Mouse (Mus musculus) lung, postnatal 36 days (tissue): ENCODE results near the gene Mgat4c.
"Not testable (repeated sequence)": the region's sequence is repeated elsewhere in the genome, so short reads cannot be mapped to it uniquely, and the experiment has no call there.

Source experiments
- DNase-seq: peaks from one replicate; pipeline ENCODE4 v3.0.0; 2022; ENCODE audit warnings: mixed read lengths

Gene Mgat4c

GRCm38 (mm10) chr10:102155853-102156252 is 474.6 kb downstream of the Mgat4c start:
- no peak for DNase-seq

DNA sequence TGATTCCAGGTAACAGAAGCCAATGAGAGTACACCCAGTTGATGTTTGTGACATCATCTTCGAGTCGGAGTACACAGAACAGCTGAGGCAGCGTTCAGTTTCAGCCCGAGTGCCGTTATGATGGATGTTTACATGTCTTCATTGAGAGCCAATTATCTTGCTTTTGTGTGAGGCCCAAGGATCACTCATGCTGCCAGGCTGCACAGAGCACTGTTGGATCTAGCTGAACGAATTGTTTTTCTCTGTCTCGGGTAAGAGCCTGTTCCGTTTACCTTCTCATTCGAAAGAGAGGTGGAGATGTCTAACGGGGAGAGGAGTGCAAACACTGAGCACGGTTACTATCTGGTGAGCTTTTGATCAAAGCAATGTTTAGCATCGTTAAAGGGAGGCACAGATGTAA is 477.5 kb downstream of the Mgat4c start:
- DNase-seq: no peak

- DNase-seq: no peak
Observed at GRCm38 (mm10) chr10:102184726-102185125, 503.4 kb downstream of the Mgat4c start.

DNA sequence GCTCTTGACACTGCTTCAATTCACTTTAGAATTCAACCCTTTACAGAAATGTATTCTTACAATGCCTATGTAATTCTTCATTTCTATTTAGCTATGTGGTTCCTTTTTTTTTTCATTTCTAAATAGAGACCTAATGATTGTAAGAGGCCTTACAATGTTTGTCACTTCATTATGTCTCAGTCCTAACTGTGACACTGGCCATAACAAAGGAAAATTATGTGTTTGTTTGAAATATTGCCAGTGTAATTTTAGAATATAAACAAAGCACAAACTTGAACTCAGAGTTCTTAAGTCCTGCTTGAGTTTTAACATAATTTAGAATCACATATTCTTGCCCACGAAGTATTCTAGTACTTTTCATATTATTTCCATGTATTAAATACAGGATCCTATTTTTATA is 510.4 kb downstream of the Mgat4c start:
- no peak for DNase-seq

DNA sequence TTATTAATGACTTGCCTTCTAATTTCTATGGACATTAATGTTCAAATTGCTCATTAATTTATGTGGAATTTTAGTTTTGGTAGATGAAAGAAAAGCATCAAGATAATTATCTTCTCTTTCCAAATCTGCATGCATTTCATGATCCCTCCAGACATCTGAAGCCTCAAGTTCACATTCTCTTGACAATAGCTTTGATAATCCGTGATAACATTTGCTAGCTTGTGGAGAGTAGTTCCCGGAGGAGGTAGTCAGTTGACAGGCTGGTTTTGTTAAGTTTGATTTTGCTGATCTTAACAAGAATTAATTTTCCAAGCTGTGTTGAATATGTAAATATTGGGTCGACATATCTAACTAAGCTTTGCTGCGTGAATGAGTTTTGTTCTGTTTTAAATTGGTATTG is 515.6 kb downstream of the Mgat4c start:
- no peak for DNase-seq

DNA sequence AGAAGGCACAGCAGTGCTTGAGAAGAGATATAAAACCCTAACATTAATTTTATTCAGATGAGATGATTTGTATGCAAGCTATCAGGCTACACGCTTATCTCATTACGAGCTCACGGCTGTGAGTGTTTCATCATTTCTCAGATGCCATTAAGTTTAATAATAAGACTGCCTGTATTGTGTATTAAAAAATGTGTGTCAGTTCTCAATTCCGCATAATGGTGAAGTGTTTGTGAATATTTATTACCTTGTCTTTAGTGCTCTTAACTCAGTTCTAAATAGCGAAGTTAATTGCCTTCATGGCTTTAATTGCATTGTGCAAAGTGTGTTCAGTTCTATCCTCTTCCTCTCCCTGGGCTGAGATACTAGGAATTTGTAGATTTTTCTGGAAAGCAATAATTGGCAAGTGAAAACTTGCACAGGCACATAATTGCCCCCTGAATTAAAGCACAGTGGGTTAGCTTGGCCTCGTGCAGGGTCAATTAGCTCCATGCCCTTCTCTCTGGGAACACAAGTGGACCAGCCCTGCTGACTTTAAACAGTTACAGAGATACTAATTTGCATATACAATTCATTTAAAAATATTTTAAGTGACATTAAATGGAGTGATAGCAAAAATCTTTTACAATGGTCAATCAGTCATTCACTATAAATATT is 557.4 kb downstream of the Mgat4c start:
- no peak for DNase-seq

DNA sequence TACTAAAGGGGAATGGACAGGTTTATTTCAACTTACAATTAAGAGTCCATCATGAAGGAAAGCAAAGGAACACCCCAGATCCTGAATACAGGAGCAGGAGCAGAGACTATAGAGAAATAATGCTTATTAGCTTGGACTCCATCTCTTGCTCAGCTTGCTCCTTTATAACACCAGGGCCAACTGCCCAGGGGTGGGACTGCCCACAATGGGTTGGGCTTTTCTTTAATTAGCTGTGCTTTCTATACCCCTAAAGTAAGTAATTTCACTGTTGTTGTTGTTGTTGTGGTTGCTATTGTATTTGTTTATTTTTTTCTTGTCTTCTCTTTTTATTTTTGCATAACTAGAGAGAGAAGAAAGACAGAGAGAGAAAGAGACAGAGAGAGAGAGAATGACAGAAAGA is 562.6 kb downstream of the Mgat4c start:
- DNase-seq: no peak

DNA sequence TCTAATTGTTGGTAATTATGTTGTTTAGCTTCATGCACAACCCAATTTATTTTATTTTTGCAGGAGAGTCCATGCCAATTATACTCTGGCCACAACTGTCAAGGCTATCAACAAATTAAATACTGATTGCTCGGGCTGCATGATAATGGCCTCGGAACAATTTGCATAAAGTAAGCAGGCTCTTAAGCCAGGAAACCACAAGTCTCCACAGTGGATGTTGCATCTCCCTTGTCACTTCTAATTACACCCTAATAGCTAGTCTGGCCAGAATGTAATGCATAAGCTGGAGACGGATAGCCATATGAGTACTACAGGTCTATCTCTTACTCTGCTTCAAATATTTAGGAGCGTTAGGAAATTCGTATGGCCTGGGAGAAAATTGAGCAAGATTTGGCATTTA is 563.3 kb downstream of the Mgat4c start:
- DNase-seq: no peak

DNA sequence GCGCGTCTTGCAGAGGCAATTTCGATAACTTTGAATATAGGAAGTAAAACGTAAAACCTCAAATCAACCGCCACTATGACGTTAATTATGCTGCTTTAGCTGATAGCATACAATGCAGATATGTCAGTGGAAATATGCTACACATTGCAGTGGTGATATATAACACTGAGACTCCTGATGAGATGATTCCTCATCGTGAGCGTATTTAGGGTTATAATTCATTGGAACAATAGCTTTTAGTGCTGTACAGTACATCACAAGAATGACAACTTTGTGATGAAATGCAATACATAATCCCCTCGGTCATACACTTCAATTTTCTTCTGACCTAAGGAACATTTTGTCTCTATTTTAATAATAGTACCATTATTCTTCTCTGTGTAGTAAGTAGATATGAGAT is 564.0 kb downstream of the Mgat4c start:
- DNase-seq: no peak

- DNase-seq: no peak
Observed at GRCm38 (mm10) chr10:102308892-102309479, 627.7 kb downstream of the Mgat4c start.

DNA sequence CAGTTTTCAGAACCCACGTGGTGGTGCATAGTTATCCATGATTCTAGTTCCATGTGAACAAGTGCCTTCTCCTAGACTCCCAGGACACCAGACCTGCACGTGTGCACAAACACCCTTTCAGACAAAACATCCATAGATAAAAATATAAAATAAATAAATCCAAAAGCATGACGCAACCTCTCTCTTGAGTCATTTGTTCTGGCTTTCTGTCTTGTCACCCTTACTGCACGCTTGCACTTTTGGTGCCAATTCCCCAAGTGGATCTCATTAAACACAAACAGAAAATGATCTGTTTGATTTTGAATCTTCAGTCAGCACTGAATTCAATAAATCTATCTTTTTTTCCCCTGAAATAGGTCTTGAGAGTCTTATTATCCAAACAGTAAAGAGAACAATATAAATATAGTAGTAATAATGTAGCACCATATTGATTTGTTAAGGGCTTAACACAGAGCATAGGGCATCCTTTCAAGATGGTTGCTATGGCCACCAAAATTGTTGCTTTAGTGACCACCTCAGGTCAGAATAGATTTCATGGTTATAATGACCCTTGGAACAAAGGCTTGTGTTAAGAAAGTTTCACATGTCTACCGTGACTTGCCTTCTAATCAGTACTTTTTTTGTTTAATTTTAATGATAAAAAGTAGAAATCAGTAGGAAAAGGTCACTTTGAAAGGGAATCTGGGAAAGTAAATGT is 684.5 kb downstream of the Mgat4c start:
- no peak for DNase-seq

DNA sequence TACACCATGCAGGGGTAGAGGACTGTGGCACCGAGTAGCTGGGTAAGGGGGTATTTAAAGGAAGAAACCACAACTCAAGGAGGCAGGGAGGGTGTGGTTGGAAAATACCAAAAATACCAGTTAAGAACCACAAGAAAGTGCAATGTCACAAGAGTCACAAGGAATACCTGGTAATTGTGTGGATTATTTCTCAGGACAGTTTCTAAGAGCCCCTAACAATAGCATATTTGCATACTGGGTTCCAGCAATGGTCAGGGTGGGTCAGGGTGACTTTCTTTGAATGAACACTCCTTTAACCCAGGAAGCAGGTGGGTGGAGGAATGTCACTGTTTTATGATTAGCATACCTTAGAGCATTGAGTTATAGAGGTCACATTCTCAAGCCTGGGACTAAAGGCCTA is 689.3 kb downstream of the Mgat4c start:
- no peak for DNase-seq

GRCm38 (mm10) chr10:102372111-102372510 is 690.8 kb downstream of the Mgat4c start:
- no peak for DNase-seq

DNA sequence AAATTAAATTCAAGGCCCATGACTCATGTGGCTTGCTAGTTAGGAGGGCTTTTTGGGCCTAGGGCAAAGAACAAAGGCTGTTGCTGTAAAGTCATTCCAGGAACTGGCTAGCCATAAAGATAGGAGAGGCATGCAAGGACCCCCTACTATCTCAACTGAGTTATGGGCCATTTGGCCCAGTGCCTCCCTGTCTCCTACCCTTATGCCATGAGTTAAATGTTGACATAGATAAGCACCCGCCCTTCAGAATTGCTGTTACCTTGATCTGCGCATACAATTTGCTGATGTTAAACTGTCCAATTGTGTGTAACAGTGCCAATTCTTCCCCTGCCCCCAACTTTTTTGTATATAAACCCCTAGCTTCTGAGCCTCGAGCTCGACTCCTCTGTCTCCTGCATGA is 692.8 kb downstream of the Mgat4c start:
- no peak for DNase-seq

DNA sequence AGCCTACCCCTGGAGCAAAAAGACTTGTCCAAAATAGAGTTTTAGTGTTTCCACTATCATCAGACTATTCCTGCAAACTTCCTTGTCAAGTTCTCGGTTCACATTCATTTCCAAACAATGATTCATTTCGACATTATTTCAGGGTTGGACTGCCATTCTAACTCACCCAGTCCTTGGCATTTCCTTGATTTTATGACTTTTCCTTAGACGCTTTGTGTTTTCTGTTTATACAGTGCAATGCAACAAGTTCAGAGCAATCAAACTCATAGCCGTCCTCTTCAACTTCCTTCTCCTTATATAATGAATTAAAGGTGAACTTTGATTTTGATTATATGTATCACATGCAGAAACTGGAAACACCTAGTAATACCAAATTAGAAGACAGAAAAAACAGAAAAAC is 696.1 kb downstream of the Mgat4c start:
- DNase-seq: no peak

DNA sequence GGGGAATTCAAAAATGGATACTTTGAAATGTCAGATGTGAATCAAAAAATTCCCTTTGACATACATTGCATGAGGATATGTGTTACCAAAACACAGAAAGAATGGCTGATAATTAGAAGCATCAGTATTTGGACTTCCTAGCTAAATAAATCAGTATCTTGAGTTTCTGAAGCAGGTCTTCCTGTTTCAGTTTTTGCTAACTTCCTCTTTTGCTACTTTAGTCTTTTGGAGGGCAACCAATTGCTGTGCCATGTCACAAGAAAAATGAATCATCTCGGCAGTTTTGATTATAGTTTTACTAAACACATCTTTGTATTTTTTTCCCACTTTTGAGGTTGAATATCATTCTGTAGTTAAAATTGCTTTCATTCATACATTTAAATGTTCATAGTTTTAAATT is 707.9 kb downstream of the Mgat4c start:
- no peak for DNase-seq

DNA sequence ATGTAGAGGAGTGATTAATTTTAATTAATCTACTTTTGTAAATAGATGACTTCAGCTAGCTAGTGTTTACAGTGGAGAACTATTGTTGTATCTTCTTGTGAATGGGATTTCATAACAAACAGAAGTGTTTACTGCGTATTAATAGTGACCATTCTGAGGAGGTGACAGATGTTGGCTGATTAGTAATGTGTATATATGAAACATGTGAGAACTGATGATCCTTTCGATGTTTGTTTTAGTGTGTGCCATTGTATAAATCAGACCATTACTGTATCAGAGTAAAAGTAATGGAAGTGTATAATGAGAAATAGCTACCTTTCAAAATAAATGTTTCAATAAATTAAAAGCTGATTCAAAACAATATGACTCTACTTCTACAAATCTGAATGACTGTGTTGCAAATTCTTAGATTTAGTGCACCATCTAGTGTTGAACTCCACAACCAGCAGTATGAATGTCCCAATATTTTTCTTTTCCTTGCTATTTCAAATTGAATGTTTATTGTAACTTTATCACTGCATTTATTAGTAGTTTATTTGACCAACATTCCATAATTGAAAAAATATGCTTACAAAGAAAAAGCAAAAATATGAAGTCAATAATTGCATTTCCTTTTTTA is 736.5 kb downstream of the Mgat4c start:
- no peak for DNase-seq

DNA sequence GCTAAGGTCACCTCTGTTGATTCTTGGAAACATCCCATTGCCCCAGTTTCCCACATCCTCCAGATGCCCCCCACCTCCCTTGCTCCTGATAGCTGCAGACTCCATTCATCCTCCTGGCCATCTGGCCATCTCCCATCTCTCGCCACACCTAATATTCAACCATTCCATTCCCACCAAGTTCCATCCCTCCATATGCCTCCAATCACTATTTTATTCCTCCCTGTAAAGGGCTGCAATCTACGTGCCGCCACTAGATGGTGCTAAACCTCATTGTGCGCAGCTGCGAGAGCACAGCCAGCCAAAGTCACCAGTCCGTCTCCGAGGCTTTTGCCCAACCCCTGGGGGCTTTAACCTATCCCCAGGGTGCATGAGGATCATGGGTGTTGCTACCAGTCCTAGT is 753.8 kb downstream of the Mgat4c start:
- peak; percentile 39 for DNase-seq

GRCm38 (mm10) chr10:102435467-102435866 is 754.2 kb downstream of the Mgat4c start:
- DNase-seq: not testable (repeated sequence)
